Mouse (Mus musculus) adrenal gland (tissue): ENCODE results near the gene Fam19a1.
"Not testable (repeated sequence)": the region's sequence is repeated elsewhere in the genome, so short reads cannot be mapped to it uniquely, and the experiment has no call there.

ENCODE experiments used
- intact Hi-C: fragments of 180-260 bp; cut with DNase I; formaldehyde crosslinking; loops from one replicate; pipeline ENCODE4 v1.15.1; 2025
- long read RNA-seq, 2 experiments: library from polyadenylated mRNA; unstranded; transcript quantifications; one replicate each; pipeline ENCODE4 v2.0.0; 2020; ENCODE audit warnings: borderline replicate concordance in 1 of 2; ENCODE audit not compliant: insufficient replicate concordance in 1 of 2

Gene Fam19a1
- long read RNA-seq, experiment 1, partial matches to known transcripts = 0 of 3 reads
- long read RNA-seq, experiment 1, other reads (novel, unspliced or antisense) = 3 of 3 reads
- long read RNA-seq, experiment 2, partial matches to known transcripts = 0 of 3 reads
- long read RNA-seq, experiment 2, other reads (novel, unspliced or antisense) = 3 of 3 reads

GRCm38 (mm10) chr6:96112854-96113253 is at the start of gene Fam19a1:
Gene Fam19a1, plus strand, starts transcription at chr6:96113154.
- intact Hi-C loops = no loop called here

- intact Hi-C loops = no loop called here
Observed at GRCm38 (mm10) chr6:96071080-96071479, 41.9 kb upstream of the Fam19a1 start.

DNA sequence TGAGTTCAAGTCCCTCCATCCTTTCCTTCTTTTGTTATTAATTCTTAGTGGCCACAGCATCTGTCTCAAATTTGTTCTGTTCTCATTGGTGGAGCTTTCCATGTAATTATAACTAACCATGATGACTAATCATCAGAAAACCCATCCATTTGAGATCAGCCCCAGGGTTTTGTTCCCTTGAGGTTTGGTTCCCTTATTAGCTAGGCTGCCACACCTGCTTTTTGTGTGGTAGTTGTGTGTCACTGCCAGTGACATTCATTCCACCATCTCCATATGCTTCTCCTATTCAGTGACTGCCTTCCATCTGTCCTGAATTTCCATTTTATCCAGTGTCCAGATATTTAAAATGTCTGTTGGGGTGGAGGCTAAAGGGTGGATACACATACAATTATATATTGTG is 41.4 kb upstream of the Fam19a1 start:
- intact Hi-C loops = no loop called here

DNA sequence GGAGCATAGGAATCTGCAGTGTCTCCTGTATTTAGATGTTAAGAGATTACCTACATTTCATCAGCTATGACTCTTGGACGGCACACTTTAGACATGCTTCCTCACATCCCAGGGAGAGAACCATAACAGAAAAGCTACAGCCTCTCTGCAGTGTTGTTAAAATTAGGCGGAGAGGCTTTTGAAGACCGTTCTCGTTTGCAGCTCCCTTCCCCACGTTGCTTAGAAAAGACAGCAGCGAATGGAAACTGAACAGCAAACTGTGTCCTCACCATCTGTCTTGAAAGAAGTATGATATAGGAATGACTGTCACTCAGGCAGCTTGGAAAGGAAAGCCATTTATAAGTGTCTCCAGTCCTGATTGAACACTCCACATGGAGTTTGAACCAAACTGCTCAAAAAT is 23.0 kb upstream of the Fam19a1 start:
- intact Hi-C loops = no loop called here

DNA sequence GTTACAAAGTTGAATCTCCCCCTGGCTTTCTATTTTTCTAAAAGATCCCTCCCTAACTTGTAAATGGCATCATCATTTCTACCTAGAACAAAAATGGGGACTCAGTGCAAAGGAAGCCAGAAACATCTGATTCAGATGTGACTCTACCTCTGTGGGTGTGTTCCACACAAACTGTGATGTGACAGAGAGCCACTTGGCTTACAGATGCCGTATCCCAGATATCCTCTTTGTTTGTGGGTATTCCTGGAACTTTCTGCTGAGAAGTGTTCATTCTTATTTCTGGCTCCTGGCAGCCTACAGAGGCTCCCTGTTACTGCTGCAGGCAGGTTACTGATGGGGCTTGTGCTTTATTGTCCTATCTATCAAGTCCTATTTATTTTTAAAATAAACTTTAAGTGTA is 19.2 kb upstream of the Fam19a1 start:
- intact Hi-C loops = no loop called here

DNA sequence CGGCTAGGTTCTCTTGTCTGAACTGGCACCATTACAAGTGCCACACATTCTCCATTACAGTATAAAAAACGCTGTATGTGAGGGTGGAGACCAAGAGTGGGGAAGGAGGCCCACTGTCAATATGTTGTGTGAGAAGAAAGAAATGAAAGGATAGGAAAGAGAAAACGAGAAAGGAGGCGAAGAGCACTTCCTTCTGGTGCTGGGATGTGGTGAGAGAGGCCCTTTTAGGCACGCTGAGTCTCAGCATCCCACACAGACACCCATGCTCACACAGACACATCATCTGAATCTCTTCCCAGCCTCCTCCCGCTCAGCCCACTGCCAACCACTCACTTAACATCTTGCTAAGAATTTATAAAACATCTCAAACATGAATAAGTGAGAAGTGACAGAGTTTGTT is 14.7 kb upstream of the Fam19a1 start:
- intact Hi-C loops = no loop called here

DNA sequence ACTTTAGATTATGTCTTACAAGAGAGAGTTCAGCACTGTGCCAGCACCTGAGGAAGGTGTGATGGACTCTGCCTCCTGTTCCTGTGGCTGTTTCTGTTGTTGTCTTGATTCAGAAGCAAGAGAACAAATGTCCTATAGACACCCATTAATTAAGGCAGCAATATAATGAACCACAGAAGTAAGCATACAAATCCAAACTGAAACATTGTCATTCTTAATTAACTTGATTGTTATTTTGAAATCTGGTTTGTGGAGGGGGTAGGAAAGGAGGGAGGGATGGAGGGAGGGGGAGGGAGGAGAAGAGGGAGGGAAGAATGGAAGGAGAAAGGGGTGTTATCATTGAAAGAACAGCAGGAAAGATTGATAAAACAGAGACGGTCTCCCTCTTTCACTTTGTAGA is 1.3 kb upstream of the Fam19a1 start:
- intact Hi-C loops = no loop called here

GRCm38 (mm10) chr6:96114151-96114550 is 1.2 kb downstream of the Fam19a1 start:
- intact Hi-C loops = no loop called here

DNA sequence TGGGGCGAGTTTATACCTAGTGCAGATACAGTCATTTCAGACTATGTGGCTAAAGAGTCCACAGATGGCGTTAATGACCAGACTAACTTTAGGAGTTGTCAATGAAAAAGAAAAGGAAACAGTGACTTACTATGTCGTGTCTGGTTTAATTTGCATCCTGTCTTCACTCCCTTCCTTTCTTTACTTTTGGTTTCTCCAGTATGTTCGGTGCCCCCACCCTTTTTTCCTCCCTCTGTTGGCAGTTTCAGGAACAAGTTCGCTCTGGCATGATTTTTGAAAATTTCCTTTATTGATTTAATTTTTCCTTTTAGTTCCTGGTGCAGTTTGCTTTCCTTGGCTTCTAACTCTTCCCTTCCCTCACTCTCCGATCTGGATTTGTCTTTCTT is 3.2 kb downstream of the Fam19a1 start:
- intact Hi-C loops = no loop called here

GRCm38 (mm10) chr6:96116534-96117272 is 3.7 kb downstream of the Fam19a1 start:
- intact Hi-C loops = no loop called here

- intact Hi-C loops = no loop called here
Observed at GRCm38 (mm10) chr6:96143326-96143725, 30.4 kb downstream of the Fam19a1 start.

- intact Hi-C loops = no loop called here
Observed at GRCm38 (mm10) chr6:96165403-96165802, 52.4 kb downstream of the Fam19a1 start.

DNA sequence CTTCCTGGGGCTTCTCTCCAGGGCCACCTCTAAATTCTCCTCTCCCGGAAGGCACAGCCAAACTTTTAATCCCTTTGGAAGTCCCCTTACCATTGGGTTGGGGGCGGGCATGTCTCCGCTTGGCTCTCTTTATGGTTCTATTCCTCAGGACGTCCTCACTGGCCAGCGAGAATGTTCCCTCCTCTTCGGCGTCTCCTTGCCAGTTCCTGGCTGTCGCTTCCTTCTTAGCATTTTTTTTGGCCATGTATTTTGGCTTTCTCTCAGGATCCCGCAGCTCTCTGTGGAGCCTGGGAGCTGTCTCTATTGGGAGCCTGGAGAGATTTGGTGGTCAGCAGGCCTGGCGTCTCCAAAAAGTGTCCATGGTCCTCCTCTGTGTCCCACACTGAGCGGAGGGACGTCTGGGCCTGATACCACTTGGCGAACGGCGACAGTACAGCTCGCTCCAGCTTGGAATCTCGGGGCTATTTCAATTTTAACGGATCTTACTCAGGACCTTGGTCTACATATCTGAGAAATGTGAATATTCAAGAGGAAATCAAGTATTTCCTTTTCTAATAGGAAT is 52.9 kb downstream of the Fam19a1 start, which contains the start of gene 1700123L14Rik:
Gene 1700123L14Rik (minus strand): TSS at position 426 of the 562 bp plus-strand sequence.
- intact Hi-C loops = no loop called here

GRCm38 (mm10) chr6:96167031-96167430 is 54.1 kb downstream of the Fam19a1 start:
- intact Hi-C loops = no loop called here

DNA sequence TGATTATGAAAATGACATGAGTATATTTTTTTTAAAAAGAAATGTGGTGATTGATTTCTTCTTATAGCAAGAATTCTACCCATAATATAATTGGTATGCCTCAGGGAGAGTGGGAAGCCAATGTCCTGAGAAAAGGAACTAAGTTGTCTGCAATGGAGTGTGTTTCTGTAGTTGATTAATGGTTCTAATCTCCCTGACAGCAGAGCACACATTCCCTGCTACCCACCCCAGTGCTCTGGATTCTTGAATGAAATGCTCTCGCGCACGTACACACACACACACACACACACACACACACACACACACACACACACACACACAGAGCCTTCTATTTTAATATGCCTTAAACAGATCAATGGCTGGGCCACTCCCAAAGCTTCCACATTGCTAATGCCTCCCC is 60.7 kb downstream of the Fam19a1 start:
- intact Hi-C loops = no loop called here

- intact Hi-C loops = no loop called here
Observed at GRCm38 (mm10) chr6:96178530-96178929, 65.6 kb downstream of the Fam19a1 start.

DNA sequence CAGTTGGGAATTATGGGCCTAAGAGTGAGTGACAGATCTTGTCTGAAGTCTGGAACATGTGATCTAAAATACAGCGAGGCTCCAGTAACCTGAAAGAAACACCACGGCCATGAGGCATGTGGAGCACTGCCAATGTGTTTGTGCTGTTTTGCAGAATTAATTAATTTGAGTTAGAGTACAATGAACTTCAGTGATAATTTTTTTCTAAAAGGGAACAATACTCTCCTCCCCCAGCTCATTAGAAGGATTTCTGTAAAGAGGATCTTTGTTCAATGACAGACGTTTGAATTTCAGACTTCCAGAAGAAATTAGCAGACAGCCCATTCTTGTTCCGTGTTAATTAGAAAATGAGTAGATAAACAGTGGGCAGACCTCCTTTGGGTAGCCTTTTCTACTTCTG is 70.4 kb downstream of the Fam19a1 start:
- intact Hi-C loops = no loop called here

DNA sequence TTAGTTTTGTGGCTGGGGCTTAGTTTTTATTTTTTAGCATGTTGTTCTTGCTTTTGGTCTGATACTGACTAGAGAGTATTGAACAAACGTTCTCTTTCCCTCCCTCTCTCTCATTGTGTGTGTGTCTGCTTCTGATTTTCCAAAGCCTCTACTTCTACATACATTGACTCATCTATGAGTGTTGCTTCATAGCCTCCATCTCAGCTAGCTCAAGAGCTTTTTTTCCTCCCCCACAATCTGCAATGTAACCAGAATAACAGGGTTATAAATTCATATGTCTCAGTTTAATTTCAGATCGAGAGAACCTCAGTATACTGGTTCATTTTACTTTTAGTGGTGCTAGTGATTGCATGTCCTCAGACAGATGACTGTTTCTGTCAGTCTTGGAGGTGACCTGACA is 73.6 kb downstream of the Fam19a1 start:
- intact Hi-C loops = no loop called here

DNA sequence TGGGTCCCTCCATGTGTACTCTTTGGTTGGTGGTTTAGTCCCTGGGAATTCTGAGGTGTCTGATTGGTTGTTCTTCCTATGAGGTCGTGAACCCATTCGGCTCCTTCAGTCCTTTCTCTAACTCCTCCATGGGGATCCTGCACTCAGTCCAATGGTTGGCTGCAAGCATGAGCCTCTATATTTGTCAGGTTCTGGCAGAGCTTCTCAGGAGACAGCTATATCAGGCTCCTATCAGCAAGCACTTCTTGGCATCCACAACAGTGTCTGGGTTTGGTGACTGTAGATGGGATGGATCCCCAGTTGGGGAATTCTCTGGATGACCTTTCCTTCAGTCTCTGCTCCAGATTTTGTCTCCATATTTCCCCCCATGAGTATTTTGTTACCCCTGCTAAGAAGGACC is 86.0 kb downstream of the Fam19a1 start:
- intact Hi-C loops = not testable (repeated sequence)

GRCm38 (mm10) chr6:96205395-96205794 is 92.4 kb downstream of the Fam19a1 start:
- intact Hi-C loops = no loop called here

- intact Hi-C loops = no loop called here
Observed at GRCm38 (mm10) chr6:96234806-96235205, 121.9 kb downstream of the Fam19a1 start.

- intact Hi-C loops = no loop called here
Observed at GRCm38 (mm10) chr6:96244320-96244719, 131.4 kb downstream of the Fam19a1 start.

- intact Hi-C loops = no loop called here
Observed at GRCm38 (mm10) chr6:96252001-96252400, 139.0 kb downstream of the Fam19a1 start.
